Comparison of ENCODE assay signal across 8 mouse cellular contexts in the genomic region with DNA sequence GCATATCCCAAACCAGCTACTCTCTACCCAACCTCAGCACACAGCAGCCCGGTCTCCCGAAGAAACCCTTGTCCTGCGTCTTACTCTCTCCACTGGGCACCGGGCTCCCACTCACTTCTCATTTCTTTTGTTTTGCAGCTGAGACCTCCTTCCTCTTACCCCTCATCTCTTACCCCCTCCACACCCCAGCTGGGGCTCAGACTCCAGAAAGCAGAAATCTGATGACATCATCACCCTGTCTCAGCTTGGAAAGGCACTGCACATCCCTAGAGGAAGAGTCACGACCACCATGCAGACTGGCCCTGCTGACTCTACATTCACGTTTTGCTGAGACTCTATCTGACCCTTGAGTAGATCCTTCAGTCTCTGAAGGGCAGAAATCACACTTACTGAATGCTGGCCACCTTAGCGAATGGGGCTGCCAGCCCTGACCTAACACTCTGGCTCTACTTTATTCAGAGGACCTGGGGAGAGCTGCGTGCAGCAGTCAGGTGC. TPM values are rescaled to one million over a fixed set of nuclear protein-coding genes. Genes with fewer than 3 reads are reported as not detected.
DNase-seq lines count a peak whose midpoint lies in the region; ATAC-seq lines count a peak whose summit lies in the region.

No protein-coding gene starts in this region.

- H3K4me2 ChIP-seq in forebrain, embryonic 14.5 days (ENCODE audit: low read length), result peak overlapping the region; percentile 78
- peak overlapping the region; percentile 82 for H3K4me2 ChIP-seq in liver, embryonic 13.5 days
- H3K4me2 ChIP-seq in stomach, embryonic 15.5 days, result peak overlapping the region; percentile 82

- no peaks in the 10 kb centered on the region for H3K27me3 ChIP-seq in forebrain, embryonic 14.5 days (replicated peaks; ENCODE audit: control insufficient read depth, insufficient read depth, low read length)
- no peaks in the 10 kb centered on the region for H3K27me3 ChIP-seq in liver, embryonic 13.5 days
- no peaks in the 10 kb centered on the region for H3K27me3 ChIP-seq in stomach, embryonic 15.5 days (replicated peaks)

- peaks cover 2% of the 10 kb centered on the region; the same call in 1 of the 2 replicates for H3K4me1 ChIP-seq in forebrain, embryonic 14.5 days (ENCODE audit: control insufficient read depth, insufficient read depth, low read length)
- H3K4me1 ChIP-seq in liver, embryonic 13.5 days (replicated peaks), result peaks cover 55% of the 10 kb centered on the region
- H3K4me1 ChIP-seq in stomach, embryonic 15.5 days, result peaks cover 33% of the 10 kb centered on the region

- peak; percentile 96 for DNase-seq in heart, adult 11 months
- no peak for DNase-seq in heart, adult 8-10 months (ENCODE audit: low spot score)
- peak; percentile 52 for DNase-seq in forebrain, embryonic 14.5 days (ENCODE audit: low spot score)
- DNase-seq in liver, embryonic 13.5 days, result no peak
- no peak for DNase-seq in adrenal gland, adult (ENCODE audit: inconsistent age in 2 of 2, low spot score in 1 of 2)
- no peak for DNase-seq in left cerebral cortex, postnatal 4 days

- WGBS in forebrain, embryonic 14.5 days, result 38% methylated on average over 8 of the region's 8 CpGs
- WGBS in liver, embryonic 13.5 days (ENCODE audit: insufficient replicate concordance), result 25% methylated on average over 8 of the region's 8 CpGs
- 41% methylated on average over 8 of the region's 8 CpGs for WGBS in stomach, embryonic 15.5 days

- H3K9me3 ChIP-seq in forebrain, embryonic 14.5 days (replicated peaks; ENCODE audit: control insufficient read depth, low read length), result no peaks in the 10 kb centered on the region
- H3K9me3 ChIP-seq in liver, embryonic 13.5 days (replicated peaks), result no peaks in the 10 kb centered on the region
- no peaks in the 10 kb centered on the region for H3K9me3 ChIP-seq in stomach, embryonic 15.5 days

- peak overlapping the region; percentile 89 for H3K27ac ChIP-seq in forebrain, embryonic 14.5 days (ENCODE audit: low read depth, low read length)
- H3K27ac ChIP-seq in liver, embryonic 13.5 days, result peak overlapping the region; percentile 78
- H3K27ac ChIP-seq in stomach, embryonic 15.5 days, result peak overlapping the region; percentile 96

- peak; percentile 30 for ATAC-seq in CD4-positive, CD25-positive, alpha-beta regulatory T cell, adult 4 months
- ATAC-seq in forebrain, embryonic 14.5 days, result peak; percentile 32
- ATAC-seq in liver, embryonic 13.5 days (ENCODE audit: low read depth), result peak; percentile 1; the same call in 1 of the 2 replicates
- no peak; the same call in 1 of the 2 replicates for ATAC-seq in stomach, embryonic 15.5 days (ENCODE audit: insufficient read depth, low FRiP score, low read depth)

- peak overlapping the region; percentile 49 for H3K4me3 ChIP-seq in forebrain, embryonic 14.5 days (ENCODE audit: low read depth, low read length)
- peak overlapping the region; percentile 66 for H3K4me3 ChIP-seq in liver, embryonic 13.5 days (replicated peaks)
- peak overlapping the region; percentile 62 for H3K4me3 ChIP-seq in stomach, embryonic 15.5 days (replicated peaks)

- intact Hi-C loops in left cerebral cortex, postnatal 4 days (cut with DNase I), result loop anchor here (5.0 to 10.0 kb wide), 2 partner anchors 43 to 95 kb away; a partner anchor contains a TSS

- peaks cover 36% of the 10 kb centered on the region for H3K36me3 ChIP-seq in forebrain, embryonic 14.5 days (ENCODE audit: control insufficient read depth, insufficient read depth, low read length)
- H3K36me3 ChIP-seq in liver, embryonic 13.5 days, result peaks cover 51% of the 10 kb centered on the region
- H3K36me3 ChIP-seq in stomach, embryonic 15.5 days, result peaks cover 30% of the 10 kb centered on the region

- peak overlapping the region; percentile 72 for H3K9ac ChIP-seq in forebrain, embryonic 14.5 days (ENCODE audit: low read length)
- H3K9ac ChIP-seq in liver, embryonic 13.5 days, result peak overlapping the region; percentile 76
- H3K9ac ChIP-seq in stomach, embryonic 15.5 days, result peak overlapping the region; percentile 57; the same call in 1 of the 2 replicates

RNA-seq across cellular contexts. Expression of a gene that starts 0.9 kb away (rescaled TPM):
- 1 to 10 TPM; 6.6 to 8.2 (median 7.6) TPM for total RNA-seq in heart, adult 8-10 months (2022)
- polyA plus RNA-seq in CD4-positive, CD25-positive, alpha-beta regulatory T cell, adult 4 months (2017; shearing (Covaris generic)), result 10 to 100 TPM; 14.4 to 17.9 TPM
- 0.97 and 1.1 TPM in 2 replicates for polyA plus RNA-seq in forebrain, embryonic 14.5 days (2014; fragmentation: Nextera tagmentation; extraction: Ambion mirVana)
- polyA plus RNA-seq in liver, embryonic 13.5 days (2015; fragmentation: Nextera tagmentation; extraction: Ambion mirVana), result 1.1 and 1.4 TPM in 2 replicates
- polyA plus RNA-seq in stomach, embryonic 15.5 days (2015; fragmentation: Nextera tagmentation; extraction: Ambion mirVana), result 5.7 and 6.5 TPM in 2 replicates
- total RNA-seq in left cerebral cortex, postnatal 4 days (2021), result 1 to 10 TPM; 4.9 to 5.2 TPM

RNA-seq across cellular contexts. Expression of a gene that starts 3.0 kb away (rescaled TPM):
- 10 to 100 TPM; 17.9 to 25.7 (median 22.1) TPM for total RNA-seq in heart, adult 8-10 months (2022)
- not detected for polyA plus RNA-seq in CD4-positive, CD25-positive, alpha-beta regulatory T cell, adult 4 months (2017; shearing (Covaris generic))
- 4.0 and 6.0 TPM in 2 replicates for polyA plus RNA-seq in forebrain, embryonic 14.5 days (2014; fragmentation: Nextera tagmentation; extraction: Ambion mirVana)
- polyA plus RNA-seq in liver, embryonic 13.5 days (2015; fragmentation: Nextera tagmentation; extraction: Ambion mirVana), result 3.7 and 4.0 TPM in 2 replicates
- polyA plus RNA-seq in stomach, embryonic 15.5 days (2015; fragmentation: Nextera tagmentation; extraction: Ambion mirVana), result 27.6 and 30.9 TPM in 2 replicates
- total RNA-seq in left cerebral cortex, postnatal 4 days (2021), result 1 to 10 TPM; 9.2 to 9.3 TPM

RNA-seq across cellular contexts. Expression of a gene that starts 8.6 kb away (rescaled TPM):
- total RNA-seq in heart, adult 8-10 months (2022), result 10 to 100 TPM; 60.0 to 66.2 (median 63.9) TPM
- polyA plus RNA-seq in CD4-positive, CD25-positive, alpha-beta regulatory T cell, adult 4 months (2017; shearing (Covaris generic)), result 10 to 100 TPM; 22.7 to 25.5 TPM
- 79.6 and 83.4 TPM in 2 replicates for polyA plus RNA-seq in forebrain, embryonic 14.5 days (2014; fragmentation: Nextera tagmentation; extraction: Ambion mirVana)
- polyA plus RNA-seq in liver, embryonic 13.5 days (2015; fragmentation: Nextera tagmentation; extraction: Ambion mirVana), result 66.6 and 70.9 TPM in 2 replicates
- 94.8 and 102 TPM in 2 replicates for polyA plus RNA-seq in stomach, embryonic 15.5 days (2015; fragmentation: Nextera tagmentation; extraction: Ambion mirVana)
- 10 to 100 TPM; 52.2 to 54.0 TPM for total RNA-seq in left cerebral cortex, postnatal 4 days (2021)

RNA-seq across cellular contexts. Expression of a gene that starts 37.9 kb away (rescaled TPM):
- total RNA-seq in heart, adult 8-10 months (2022), result 10 to 100 TPM; 14.5 to 16.4 (median 15.2) TPM
- 1 to 10 TPM; 2.8 to 5.2 TPM for polyA plus RNA-seq in CD4-positive, CD25-positive, alpha-beta regulatory T cell, adult 4 months (2017; shearing (Covaris generic))
- polyA plus RNA-seq in forebrain, embryonic 14.5 days (2014; fragmentation: Nextera tagmentation; extraction: Ambion mirVana), result 25.9 and 44.4 TPM in 2 replicates
- polyA plus RNA-seq in liver, embryonic 13.5 days (2015; fragmentation: Nextera tagmentation; extraction: Ambion mirVana), result 7.0 and 9.0 TPM in 2 replicates
- polyA plus RNA-seq in stomach, embryonic 15.5 days (2015; fragmentation: Nextera tagmentation; extraction: Ambion mirVana), result 26.8 and 31.8 TPM in 2 replicates
- total RNA-seq in left cerebral cortex, postnatal 4 days (2021), result 100 to 1,000 TPM; 126 to 130 TPM

RNA-seq across cellular contexts. Expression of a gene that starts 43.2 kb away (rescaled TPM):
- total RNA-seq in heart, adult 8-10 months (2022), result 100 to 1,000 TPM; 108 to 126 (median 116) TPM
- polyA plus RNA-seq in CD4-positive, CD25-positive, alpha-beta regulatory T cell, adult 4 months (2017; shearing (Covaris generic)), result 100 to 1,000 TPM; 133 to 265 TPM
- polyA plus RNA-seq in forebrain, embryonic 14.5 days (2014; fragmentation: Nextera tagmentation; extraction: Ambion mirVana), result 145 and 166 TPM in 2 replicates
- 58.9 and 81.2 TPM in 2 replicates for polyA plus RNA-seq in liver, embryonic 13.5 days (2015; fragmentation: Nextera tagmentation; extraction: Ambion mirVana)
- polyA plus RNA-seq in stomach, embryonic 15.5 days (2015; fragmentation: Nextera tagmentation; extraction: Ambion mirVana), result 70.4 and 77.6 TPM in 2 replicates
- 100 to 1,000 TPM; 171 to 176 TPM for total RNA-seq in left cerebral cortex, postnatal 4 days (2021)

Comparison
In these comparisons a context has a peak if more than half of its experiments do, and no peak if none do; other contexts are left out.
1. DNase-seq: peak in heart, adult 11 months (single experiment) and forebrain, embryonic 14.5 days (single experiment); none in heart, adult 8-10 months (single experiment), liver, embryonic 13.5 days (single experiment), adrenal gland, adult (0 of 2) and left cerebral cortex, postnatal 4 days (single experiment).
2. Peak in every context shown above with its lines, with median percentiles within 50 percentile points of each other: H3K27ac ChIP-seq, H3K4me2 ChIP-seq, H3K4me3 ChIP-seq and H3K9ac ChIP-seq.